Mouse (Mus musculus): ENCODE results near the gene Adamts20.
"Not testable (repeated sequence)": the region's sequence is repeated elsewhere in the genome, so short reads cannot be mapped to it uniquely, and the experiment has no call there.

The Adamts20 gene

GRCm38 (mm10) chr15:94444043-94444436 lies 21.2 kb downstream of the Adamts20 start:
- no peak for DNase-seq

GRCm38 (mm10) chr15:94443025-94443424 lies 22.2 kb downstream of the Adamts20 start:
- DNase-seq, result no peak

- DNase-seq, result no peak
Measured at GRCm38 (mm10) chr15:94435532-94435931, 29.7 kb downstream of the Adamts20 start.

GRCm38 (mm10) chr15:94430681-94431405 lies 34.4 kb downstream of the Adamts20 start:
- no peak for DNase-seq

- DNase-seq, result no peak
Measured at GRCm38 (mm10) chr15:94428726-94429125, 36.5 kb downstream of the Adamts20 start.

- DNase-seq, result no peak
Measured at GRCm38 (mm10) chr15:94427482-94428214, 37.6 kb downstream of the Adamts20 start.

- DNase-seq, result no peak
Measured at GRCm38 (mm10) chr15:94420526-94420925, 44.7 kb downstream of the Adamts20 start.

GRCm38 (mm10) chr15:94419167-94419566 lies 46.1 kb downstream of the Adamts20 start:
- no peak for DNase-seq

- no peak for DNase-seq
Measured at GRCm38 (mm10) chr15:94418427-94418826, 46.8 kb downstream of the Adamts20 start.

GRCm38 (mm10) chr15:94417216-94418155 lies 47.7 kb downstream of the Adamts20 start:
- no peak for DNase-seq

GRCm38 (mm10) chr15:94409832-94410231 lies 55.4 kb downstream of the Adamts20 start:
- peak; percentile 73 for DNase-seq

- no peak for DNase-seq
Measured at GRCm38 (mm10) chr15:94406364-94406763, 58.9 kb downstream of the Adamts20 start.

- DNase-seq, result peak; percentile 94
Measured at GRCm38 (mm10) chr15:94404071-94404545, 61.1 kb downstream of the Adamts20 start.

GRCm38 (mm10) chr15:94403461-94404070 lies 61.7 kb downstream of the Adamts20 start:
- peak; percentile 17 for DNase-seq

- DNase-seq, result no peak
Measured at GRCm38 (mm10) chr15:94403018-94403417, 62.2 kb downstream of the Adamts20 start.

GRCm38 (mm10) chr15:94392737-94393136 lies 72.5 kb downstream of the Adamts20 start:
- no peak for DNase-seq

- DNase-seq, result not testable (repeated sequence)
Measured at GRCm38 (mm10) chr15:94390127-94390526, 75.1 kb downstream of the Adamts20 start.

GRCm38 (mm10) chr15:94379425-94379824 lies 85.8 kb downstream of the Adamts20 start:
- no peak for DNase-seq

- no peak for DNase-seq
Measured at GRCm38 (mm10) chr15:94372548-94372947, 92.7 kb downstream of the Adamts20 start.

- DNase-seq, result no peak
Measured at GRCm38 (mm10) chr15:94349052-94349451, 116.2 kb downstream of the Adamts20 start.

- no peak for DNase-seq
Measured at GRCm38 (mm10) chr15:94344317-94344716, 120.9 kb downstream of the Adamts20 start.

- peak; percentile 65 for DNase-seq
Measured at GRCm38 (mm10) chr15:94342365-94342764, 122.9 kb downstream of the Adamts20 start.
